Mouse (Mus musculus) 416B (cell line): ENCODE results near the gene Ntrk3.

Experiments
- DNase-seq: peaks from one replicate; pipeline ENCODE4 v3.0.0; 2011; ENCODE audit warnings: low read depth

Ntrk3 gene

DNA sequence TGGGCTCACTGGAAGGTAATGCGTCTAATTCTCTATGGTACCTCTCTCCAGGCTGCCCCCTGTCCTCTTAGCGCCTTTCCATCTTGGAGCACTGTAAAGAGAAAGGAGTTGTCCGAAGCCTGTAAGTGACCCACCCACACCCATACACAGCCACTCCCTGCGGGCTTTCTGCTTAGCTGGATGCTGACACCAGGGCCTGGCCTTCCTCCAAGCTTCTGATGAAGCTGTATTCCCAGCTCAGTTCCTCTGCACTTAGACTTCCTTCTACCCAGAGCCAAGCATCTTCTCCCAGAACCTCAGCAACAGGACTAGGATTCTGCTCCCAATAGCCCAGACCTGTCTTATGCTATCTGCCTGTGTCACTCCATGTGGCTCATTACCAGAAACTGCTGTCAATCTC is 114.1 kb downstream of the Ntrk3 start:
- no peak for DNase-seq

DNA sequence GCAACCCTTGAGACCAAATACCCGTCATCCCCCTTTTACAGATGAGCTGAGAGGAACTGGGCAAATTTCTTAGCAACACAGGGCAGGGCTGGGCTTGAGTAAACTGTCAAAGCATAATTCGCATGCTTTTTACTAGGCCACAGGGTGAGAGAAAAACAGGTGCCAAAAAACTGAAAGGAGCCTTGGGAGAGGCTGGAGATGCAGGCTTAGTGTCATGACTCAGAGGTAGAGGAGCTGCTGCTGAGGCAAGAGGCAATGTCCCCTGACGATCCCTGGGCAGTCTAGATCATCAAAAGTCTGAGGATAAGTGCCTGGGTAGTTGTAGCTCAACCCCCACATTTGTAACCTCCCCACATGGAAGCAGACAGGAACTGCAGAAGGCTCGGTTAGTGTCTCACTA is 116.7 kb downstream of the Ntrk3 start:
- no peak for DNase-seq

DNA sequence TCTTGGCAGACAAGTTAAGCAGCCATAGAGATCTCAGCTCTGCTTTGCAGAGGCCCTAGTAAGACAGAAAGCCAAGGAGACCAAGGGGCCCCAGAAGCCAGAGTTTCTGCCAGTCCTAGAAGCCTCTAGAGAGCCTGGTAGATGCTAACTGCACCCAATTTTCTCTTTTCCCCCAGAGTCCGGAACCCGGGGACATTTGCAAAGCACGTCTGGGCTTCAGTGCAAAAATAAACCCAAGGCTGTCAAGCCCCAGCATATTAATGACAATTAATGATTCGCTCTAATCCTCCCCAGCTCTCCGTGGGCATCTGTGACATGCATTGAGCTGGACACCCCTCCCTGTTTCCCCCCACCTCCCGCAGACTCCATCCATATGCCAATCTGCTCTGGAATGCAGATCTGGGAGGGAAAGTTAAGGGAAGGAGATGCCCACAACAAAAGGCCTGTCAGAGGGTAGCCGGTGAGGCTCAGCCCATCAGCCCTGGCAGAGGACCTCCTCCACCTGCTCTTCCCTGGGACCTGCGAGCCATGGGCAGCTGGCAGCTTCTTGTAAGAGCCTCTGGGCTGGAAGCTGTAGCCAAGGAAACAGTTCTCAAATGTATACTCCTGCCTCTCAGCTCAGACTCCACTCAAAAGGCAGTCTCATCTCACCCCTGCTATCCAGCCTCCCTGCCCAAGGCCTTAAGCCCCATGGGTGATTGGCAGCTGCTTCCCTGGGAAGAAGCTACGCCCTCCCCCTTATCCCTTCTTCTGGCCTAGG is 117.8 kb downstream of the Ntrk3 start:
- no peak for DNase-seq

DNA sequence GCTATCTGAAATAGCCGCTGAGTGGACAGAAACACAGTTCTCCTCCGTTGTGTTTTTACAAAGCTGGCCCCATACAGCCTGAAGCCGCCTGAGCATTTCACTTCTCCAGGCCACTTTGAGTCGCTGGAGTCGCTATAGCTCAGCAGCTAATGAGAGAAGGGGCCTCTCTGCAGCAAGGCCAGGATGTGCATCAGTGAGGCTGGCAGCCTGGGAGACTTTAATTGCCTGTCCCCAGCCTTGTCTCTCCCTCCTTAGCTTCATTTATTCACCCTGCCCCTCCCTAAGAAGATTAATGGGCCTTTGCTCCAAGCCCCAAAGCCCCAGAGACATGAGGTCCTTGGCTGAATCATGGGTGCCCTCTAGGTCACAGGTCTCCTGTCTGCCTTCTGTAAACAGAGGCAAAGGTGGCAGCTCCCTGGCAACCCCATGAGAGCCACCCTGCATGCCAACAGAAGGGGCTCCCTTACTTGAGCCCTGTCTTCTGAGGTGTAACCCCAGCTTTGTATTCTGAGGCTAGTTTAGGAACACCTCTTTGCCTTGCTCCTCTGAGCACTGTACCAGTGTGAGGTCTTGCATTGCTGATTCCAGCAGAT is 132.2 kb downstream of the Ntrk3 start:
- DNase-seq, result no peak

DNA sequence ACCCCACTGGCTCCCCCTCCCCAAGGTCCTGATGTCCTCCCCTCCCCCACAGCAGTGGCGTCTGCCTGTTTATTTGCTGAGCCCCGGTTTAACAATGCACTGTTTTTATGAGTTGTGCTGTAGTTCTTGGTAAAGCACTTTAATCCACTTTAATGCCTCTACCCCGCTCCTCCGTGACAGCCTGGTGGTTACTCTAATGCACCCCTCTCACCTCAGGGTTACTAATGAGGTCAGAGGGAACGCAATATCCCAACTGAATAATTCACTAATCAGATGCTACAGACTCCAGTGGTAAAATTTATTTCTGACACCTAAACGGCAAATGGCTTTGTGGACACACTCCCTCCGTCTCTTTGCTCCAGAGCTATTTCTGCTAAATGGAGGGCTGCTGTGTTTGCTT is 133.9 kb downstream of the Ntrk3 start:
- DNase-seq, result no peak

DNA sequence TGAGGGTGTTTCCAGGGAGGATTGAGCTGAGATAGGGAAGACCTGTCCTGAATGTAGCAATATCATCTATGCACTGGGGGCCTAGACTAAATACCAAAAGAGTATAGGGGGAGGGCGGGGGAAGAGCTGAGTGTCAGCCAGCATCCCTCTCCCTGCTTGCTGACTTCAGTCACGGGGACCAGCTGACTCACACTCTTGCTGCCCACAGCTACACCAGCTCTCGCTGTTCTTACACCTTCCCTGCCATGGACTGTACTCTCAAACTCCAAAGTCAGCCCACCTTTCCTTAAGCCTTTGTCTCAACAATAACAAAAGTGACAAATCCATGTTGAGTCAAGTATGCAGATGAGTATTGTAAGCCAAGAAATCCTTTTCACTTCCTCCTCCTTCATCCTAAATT is 136.0 kb downstream of the Ntrk3 start:
- no peak for DNase-seq

DNA sequence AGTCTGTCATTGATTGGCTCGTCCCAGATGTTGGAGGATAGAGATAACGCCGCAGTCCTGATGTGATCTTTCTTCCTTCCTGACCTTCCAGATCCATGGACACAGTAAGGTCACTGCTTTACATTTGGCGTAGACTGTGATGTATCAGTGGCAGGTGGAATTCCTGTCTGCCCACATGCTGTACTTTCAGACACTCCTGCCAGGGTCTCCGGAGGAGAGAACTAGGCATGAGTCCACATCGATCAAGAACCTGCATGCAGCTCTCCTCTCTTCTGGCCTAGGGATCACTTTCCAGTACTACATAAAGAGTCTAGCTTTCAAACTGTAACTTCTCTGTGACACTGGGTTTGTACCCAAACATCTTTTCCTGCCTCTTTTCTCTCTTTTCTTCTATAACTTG is 136.9 kb downstream of the Ntrk3 start:
- no peak for DNase-seq

DNA sequence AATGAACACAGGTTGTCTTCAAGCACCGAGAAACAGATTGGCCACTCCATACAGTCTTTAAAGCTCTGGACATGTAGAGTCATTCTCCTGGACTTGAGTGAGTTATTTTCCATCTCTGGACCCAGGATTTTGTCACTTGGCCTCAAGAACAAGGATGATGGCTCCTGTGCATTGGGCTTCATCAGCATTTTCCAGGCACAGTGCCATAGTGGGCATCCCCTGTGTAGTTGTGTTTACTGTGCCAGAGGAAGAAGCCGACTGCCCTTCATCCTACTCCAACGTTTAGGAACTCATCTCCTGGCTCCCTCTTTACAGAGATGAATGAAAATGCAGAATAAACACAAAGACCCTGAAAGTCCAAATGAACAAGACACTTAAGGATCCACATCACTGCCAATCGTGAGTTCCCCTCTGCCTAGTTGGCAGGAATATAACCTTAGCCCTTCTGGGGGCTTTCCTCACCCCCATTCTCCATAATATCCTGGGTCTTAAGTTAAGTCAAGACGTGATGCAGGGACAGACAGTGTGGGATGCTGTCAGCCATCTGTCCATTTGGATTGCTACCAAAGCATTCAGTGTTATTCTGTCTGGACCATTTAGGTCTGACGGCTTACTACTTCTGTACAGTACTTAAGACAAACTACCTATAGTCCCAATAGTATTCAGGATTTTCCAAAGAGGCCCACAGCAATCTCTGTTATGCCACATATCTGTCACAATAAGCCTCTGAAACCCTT is 137.7 kb downstream of the Ntrk3 start:
- DNase-seq, result no peak

DNA sequence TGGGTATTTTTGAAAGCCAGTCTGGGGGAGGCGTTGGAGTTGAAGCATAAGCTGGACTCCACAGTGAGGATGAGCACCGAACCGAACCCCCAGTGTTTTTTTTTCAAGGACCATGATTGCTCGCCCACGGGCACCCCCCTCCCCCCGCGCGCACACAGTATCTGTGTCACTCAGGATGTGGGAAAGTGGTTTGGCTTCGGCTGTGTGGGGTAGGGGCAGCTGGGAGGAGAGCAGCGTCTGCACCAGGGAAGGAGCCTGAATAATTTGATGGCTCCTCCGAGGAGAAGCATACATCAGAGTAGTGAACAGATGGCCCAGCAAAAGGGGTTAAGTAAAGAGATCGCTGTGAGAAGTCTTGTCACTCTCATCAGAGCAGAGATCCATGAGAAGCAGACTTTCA is 139.7 kb downstream of the Ntrk3 start:
- no peak for DNase-seq

DNA sequence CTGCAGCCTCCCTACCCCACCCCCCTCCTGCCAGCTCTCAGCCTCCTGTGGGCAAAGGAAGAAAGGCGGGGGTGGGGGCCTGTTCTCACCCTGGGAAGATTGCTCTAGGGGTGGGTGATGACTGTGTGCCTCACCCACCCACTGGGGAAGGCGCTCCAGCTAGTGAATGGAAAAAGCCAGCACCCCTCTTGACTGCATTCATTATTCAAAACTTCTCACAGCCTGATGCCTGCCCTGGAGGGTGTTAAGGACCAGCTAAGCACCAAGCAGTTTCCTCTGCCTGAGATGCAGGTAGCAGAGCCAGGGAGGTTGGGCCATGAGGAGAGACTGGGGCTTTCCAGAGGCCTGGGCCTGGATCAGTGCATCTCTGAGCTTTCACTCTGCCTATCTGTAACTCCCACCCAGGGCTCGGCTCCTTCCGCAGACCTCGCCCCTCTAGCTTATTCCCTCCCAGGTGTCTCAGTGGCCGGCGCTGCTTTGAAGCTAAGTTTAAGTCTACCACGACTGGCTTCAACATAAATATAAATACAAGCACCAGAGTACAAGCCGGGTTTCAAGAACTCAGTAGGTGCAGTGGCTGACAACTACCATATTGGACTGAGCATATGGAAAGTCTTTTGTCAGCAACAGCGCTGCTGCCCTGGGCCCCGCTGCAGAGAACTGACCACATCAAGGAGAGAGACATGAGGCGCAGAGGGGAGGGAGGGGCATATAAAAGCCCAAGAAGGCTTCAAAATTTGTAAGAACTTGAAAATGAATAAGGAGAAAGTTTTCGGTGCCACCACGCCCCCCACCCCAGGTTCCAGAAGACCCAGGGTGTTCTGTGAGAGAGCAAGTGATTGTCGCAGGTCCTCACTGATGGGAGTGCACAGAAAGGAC is 140.3 kb downstream of the Ntrk3 start:
- no peak for DNase-seq

DNA sequence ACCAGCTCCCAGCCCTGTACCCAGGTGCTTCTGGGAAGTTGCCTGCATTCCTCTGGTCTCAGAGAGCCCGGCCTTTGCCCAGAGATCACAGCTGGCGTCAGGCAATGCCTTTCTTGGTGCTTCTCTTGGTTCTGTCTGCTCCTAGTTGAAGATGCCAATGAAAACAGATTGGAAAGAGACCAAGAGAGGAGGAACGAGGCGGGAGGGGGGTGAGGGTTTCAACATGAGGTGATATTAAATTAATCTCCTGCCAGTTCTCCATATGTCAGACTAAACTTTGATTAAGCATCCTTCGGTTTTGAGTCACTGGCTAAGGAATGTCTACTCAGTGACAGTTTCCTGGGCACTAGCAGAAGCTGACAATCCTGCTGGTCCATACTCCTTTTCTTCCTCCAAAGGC is 141.3 kb downstream of the Ntrk3 start:
- DNase-seq, result no peak

DNA sequence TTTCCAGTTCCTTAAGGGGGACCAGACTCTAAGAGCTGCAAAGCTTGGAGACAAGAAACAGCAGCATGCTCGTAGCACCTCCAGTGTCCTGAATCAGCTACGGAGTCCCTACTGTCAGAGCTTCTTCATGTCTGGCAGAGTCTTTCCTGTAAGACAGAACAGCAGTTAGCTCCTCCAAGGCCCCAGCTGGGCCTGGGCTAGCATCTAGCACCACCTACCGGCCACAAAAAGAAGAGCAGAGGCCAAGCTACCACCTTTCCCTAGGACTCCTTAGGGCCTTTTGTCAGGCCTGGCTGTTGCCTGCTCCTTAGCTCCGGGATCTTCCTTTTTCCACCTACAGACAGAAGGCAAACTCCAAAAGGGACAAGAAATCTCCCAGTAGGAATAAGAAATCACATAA is 141.9 kb downstream of the Ntrk3 start:
- DNase-seq, result peak; percentile 64

DNA sequence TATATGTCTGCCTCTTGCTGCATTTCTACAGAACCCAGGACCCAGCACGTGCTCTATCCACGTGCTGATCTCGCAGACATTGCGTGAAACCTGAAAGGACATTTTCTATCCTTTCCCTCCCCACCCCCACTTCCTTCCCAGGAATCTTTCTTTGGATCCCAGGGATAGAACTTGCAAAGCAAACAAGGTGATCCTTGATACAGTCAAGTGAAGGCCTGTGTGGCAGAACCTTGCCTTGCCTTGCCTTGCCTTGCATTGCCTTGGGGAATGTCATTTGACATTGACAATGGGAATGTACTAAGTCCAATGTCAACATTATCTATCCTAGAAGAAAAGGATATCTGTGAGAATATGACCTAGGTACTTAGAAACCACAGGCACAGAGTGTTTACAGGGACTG is 144.9 kb downstream of the Ntrk3 start:
- no peak for DNase-seq

DNA sequence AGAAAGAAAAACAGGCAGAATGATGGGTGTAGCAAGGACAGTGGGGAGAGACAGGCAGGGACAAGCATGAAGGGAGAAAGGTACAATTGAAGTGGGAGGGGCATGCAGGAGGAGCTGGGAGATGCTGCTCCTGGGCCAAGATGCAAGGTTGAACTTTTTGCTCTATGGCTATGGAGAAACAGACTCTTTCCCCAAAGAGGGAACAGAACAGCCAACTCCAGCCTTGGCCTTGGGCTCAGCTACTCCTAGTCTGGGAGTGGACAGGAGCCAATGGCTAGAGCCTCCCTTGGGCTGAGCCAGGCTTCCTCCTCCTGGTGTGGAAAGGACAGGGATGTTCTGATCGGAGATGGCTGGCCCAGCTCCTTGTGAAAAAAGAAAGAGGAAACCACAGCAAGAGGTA is 145.6 kb downstream of the Ntrk3 start:
- no peak for DNase-seq

DNA sequence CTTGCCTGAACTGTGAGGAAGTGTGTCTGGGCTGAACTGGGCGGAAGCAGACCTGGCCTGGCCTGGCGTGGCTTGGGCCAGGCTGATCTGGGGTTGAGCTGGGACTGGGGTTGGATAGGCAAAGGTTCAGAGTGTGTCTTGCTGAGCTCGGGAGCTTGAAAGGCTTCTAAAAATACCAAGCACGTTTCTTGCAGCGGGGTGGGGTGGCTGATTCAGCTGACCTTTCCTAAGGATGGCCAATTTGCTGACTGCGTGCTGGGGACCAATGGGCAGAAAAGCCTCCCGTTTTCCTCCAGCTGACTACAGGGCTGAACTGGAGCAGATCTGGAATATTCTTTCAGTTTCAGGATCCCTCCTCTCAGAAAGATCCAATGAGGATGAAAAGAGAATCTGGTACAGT is 148.0 kb downstream of the Ntrk3 start:
- DNase-seq, result no peak

DNA sequence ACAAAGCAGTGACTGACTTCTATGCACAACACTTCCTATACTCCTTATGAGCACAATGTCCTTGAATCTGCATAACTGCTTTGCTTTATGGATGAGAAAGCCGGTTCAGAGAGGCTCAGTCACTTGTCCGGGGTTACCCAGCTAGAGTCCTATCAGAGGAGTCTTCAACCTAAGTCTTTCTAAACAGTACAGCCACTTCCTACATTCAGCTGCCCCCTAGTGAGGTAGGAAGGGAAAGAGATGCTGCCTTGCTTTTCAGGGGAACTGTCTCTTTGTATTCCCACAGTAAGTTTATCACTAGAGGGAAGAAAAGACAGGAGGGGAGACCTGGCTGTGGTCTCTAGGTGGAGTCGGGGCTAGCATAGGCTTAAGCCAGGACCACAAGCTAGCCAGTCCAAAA is 151.0 kb downstream of the Ntrk3 start:
- no peak for DNase-seq

DNA sequence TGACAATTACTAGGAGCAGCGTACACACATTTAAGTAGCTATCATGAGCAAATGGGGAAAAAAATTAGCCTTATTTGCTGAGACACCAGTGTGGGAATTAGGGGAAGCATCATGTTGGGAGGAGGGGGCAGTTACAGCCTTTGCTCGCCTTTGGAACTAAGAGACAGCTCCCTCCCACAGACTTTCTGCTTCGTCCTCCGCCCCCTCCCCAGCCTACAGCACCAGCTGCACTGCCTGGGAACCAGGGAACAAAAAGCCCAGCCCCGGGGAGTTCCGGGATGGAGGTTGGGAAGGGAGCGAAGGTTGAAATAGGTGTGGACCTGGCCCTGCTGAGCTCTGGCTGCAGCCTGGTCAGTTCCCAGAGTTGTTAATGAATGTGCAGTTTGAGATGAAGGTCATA is 151.9 kb downstream of the Ntrk3 start:
- no peak for DNase-seq

DNA sequence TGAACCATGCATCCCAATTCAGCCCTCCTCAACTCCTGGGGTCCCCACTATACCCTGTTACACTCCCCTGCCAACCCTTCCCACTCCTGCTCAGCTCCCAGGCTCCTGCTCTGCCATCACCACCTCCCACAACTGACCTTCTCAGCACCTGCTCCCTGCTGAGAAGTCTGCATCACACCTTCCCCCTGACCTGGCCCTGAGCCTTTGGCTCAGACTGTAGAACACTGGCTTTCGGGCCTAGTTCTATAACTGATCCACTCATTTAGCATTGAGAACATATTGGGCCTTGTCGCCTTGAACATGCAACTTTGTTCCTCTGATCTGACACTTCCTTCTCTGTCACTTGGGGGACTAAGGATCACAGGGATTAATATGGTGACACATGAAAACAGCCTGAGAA is 152.9 kb downstream of the Ntrk3 start:
- DNase-seq, result no peak

DNA sequence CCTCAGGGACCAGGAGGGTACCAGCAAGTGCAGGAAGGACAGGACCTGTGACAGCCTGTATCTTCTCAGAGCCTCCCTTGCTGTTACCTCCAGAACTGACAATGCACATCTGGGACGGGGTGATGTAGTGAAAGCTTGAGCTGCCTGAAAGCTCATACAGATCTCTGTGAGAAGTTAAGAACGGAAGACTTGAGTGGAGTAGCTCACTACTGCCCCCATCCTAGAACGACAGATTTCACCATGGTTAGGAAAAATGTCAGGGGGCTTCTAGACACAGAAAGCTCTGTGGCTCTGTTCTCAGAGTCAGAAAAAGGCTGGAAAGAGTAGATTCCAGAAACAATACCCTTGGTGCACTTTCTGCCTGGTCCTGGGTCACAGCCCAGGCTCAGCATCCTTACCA is 153.3 kb downstream of the Ntrk3 start:
- DNase-seq, result no peak

DNA sequence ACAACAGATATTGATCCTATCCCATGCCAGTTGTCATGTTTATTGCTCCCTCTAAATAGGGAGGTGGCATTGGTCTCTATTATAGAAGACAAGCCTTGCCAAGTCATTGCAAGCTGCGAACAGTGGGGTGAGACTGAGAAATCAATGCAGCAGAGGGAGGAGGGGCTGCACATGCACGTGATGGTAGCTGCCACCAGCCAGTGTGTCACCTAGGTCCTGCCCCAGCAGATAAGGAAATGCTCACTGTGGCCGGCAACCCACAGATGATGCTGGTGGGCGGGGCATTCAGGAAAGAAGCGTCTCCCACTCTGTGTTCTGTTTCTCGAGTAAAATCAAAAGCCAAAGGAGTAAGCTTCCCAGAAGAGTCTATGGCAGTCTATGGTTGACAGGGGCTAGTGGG is 154.1 kb downstream of the Ntrk3 start:
- DNase-seq, result peak; percentile 32

DNA sequence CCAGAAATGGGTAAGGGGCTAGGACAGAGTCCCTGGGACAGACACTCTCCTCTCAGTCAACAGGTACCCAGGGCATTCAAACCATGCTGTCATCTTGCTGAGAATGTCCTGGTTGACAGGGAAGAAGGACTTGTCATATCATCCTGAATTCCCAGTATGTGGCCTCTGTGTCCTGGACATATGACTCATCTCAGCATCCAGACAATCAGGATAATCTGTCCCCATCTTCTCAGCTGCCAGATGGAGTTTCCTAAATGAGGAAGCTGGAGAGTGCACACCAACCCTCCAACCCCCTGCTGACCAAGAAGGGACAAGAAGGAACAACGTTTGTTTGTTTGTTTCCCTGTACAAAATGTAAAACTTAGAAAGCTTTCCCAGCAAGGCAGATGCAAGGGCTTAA is 156.5 kb downstream of the Ntrk3 start:
- no peak for DNase-seq

DNA sequence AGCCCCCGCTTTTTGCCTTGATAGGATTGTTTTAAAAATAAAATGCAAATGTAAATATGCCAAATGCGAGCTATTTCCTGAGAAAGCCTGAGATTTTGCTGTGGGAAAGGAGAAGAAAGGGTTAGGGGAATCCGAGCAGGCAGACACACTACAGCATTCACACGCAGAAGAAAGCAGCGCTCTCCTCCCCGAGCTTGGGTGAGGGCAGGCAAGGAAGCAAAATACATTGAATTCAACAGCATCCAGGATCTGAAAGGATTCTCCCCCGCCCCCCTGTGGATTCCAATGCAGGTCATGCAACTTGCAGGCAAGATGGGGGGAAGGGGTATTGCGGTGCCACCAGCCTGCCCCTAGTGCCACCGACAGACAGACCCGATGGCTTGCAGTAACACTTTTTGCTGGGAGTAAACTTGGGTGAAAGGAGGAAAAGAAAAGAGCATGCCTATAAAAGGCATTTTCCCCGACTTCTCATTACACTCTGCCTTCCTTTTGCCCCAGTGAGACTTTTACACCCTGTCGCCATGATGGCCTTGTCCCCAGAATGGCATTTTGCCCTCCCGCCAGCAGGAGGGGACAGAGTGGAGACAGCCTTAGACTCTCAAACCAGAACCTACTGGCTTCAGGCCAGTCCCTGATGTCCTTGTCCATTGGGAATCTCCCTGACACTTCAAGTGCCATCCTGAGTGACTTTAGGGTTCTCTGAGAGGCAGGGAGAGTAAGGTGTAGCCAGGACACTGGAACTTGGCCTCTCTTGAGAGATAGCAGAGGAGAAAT is 158.2 kb downstream of the Ntrk3 start:
- peak; percentile 15 for DNase-seq
